Mouse (Mus musculus) adrenal gland (tissue): ENCODE data around the gene Fank1.
"Not testable (repeated sequence)": the region's sequence is repeated elsewhere in the genome, so short reads cannot be mapped to it uniquely, and the experiment has no call there.

Experiments
- intact Hi-C: fragments of 180-260 bp; cut with DNase I; formaldehyde crosslinking; loops from one replicate; pipeline ENCODE4 v1.15.1; 2025

Fank1 gene

GRCm38 (mm10) chr7:133824579-133824978 lies 47.9 kb downstream of the Fank1 start:
- intact Hi-C loops, result no loop called here

DNA sequence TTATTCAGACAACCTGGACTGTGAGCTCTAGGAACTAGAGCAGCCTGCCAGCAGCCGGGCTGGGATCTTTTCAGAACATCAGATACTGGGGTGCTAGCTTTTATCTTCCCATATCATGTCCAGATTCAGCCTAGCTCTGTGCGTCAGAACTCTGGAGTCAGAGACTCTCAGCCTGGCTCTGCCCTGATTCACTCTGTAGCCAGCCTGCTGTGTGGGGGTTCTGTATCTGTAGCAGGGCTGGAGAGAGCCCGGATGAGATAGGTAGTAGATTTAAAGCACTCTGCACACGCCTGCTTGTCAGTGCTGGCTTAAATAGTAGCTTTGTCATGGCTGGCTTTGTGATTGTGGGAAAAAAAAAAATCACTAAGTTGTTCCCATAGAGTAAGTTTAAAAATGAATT lies 51.9 kb downstream of the Fank1 start:
- intact Hi-C loops, result no loop called here

DNA sequence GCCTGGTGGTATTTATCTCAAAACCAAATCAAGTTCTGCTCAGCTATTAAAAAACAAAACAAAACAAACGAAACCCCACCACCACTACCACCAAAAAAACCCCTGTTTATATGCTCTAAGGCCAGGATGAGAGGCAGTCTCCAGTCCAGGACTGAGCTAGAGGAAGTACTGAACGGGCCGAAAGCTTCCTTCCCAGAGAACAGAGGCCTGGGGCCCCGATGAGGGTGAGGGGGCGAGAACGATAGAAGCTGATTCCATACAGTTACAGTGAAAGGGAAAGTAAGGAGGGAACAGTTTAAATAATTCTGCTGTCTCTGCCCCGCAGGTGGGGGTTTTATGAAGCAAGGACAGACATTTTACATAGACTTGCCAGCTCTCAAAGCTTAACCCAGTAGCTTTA lies 52.9 kb downstream of the Fank1 start:
- intact Hi-C loops, result no loop called here

DNA sequence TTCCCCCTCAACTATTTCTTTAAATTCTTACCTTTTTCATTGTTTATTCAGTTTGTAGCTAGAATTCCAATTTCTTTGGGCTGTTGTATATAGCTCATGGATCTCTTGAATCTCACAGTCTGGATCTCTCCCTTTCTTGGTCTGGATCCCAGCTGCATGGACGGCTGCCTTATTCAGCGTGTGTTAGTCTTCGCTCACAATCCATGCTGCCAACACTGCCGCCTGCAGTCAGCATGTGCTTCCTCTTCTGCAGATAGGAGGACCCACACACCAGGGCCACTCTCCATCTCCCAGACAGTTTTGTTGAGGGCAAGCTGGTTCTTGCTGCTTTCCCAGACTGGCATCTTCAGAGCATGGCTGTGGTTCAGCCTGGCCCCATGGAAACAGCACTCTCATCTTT lies 62.9 kb downstream of the Fank1 start:
- intact Hi-C loops, result no loop called here

- intact Hi-C loops, result no loop called here
Measured at GRCm38 (mm10) chr7:133842079-133842478, 65.4 kb downstream of the Fank1 start.

GRCm38 (mm10) chr7:133847175-133847574 lies 70.5 kb downstream of the Fank1 start:
- intact Hi-C loops, result no loop called here

DNA sequence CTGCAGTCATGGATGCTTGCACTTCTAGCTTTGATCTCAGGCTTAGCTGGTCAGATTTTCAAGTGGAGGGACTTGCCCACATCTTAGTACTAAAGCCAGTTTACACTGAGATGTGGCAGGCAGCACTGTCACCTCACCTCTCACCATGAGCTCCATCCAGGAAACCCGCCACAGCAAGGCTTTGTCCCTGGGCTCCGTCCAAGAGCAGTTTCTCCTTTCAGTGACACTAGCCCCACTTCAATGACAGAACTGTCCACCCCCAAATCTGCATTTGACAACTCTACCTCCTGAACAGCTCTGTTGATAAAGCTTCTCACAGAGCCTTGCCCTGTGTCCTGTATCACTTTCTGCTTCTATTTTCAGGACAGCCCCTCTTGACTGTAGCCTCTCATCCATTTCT lies 71.5 kb downstream of the Fank1 start:
- intact Hi-C loops, result no loop called here

DNA sequence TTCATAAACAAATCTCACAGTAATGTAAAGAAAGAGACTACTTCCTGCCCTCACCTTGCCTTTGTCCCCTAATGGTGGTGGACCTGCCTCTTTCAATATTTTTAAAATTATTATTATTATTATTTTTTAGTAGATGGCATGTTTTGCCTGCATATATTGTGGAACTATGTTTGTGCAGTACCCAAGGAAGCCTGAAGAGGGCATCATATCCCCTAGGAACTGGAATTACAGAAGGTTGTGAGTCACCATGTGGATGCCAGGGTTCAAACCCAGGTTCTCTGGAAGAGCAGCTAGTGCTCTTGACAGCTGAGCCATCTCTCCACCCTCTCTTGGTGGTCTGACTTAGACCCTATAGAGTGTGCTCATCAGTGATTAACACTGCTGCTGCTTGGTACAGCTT lies 74.1 kb downstream of the Fank1 start:
- intact Hi-C loops, result no loop called here

GRCm38 (mm10) chr7:133856278-133856677 lies 79.6 kb downstream of the Fank1 start:
- intact Hi-C loops, result loop anchor here (1.0 to 5.0 kb wide), 4 partner anchors 101 to 711 kb away; no protein-coding TSS in a partner anchor

- intact Hi-C loops, result loop anchor here (5.0 kb wide), 1 partner anchor 99 kb away; no protein-coding TSS in a partner anchor
Measured at GRCm38 (mm10) chr7:133858506-133858905, 81.8 kb downstream of the Fank1 start.

DNA sequence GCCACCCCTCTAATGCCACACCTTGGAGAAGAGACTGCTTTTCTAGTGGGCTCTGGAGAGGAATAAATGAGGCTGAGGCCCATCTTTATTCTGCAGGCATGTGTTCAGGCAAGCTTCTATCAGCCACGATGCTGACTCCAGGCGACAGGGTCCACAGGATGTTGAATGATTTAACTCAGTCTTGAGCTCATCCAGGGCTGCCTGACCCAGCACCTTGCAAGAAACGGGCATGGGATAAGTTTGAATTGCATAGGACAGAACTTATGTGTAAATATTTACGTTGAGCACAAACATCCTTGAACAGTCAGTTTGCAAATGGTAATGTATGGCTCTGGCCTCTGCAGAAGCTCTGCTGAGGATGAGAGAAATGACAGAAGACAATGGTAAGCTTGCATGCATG lies 82.9 kb downstream of the Fank1 start:
- intact Hi-C loops, result loop anchor here (5.0 kb wide), 1 partner anchor 98 kb away; no protein-coding TSS in a partner anchor

DNA sequence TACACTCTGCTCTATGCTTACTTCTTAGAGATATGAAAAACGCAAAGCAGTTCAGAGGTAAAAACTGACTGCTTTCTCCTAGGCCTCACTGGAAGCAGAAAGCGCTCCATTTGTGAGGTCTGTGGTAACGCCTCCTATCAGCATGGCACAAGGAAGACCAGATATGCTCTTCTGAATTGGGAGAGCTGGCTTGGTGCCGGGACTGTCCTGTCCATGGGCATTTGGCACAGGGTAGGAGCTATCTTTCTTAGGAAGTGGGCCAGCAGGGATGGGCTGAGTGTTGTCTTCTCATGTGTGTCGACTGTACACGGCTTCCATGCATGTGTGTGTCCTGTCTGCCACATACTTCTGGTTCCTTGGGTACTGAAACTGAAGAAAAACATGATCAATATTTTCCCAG lies 85.6 kb downstream of the Fank1 start:
- intact Hi-C loops, result no loop called here

DNA sequence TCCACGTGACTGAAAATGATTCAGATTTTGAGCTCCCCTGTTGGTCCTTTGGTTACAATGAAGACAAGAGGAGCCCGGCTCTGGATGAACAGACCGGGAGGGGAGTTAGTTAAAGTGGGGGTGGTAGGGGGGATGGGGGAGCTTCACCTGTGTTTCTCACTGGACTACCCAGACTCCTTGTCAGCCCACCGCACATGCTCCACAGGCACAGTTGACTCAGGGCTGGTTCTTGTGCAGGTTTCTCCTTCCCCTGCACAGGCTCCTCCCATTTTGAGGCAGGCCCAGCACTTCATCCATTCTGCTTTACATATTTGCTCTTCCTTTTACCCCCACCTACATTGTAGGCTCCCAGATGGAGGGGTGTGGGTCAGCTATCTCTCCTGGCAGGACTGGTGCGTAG lies 86.1 kb downstream of the Fank1 start:
- intact Hi-C loops, result no loop called here

DNA sequence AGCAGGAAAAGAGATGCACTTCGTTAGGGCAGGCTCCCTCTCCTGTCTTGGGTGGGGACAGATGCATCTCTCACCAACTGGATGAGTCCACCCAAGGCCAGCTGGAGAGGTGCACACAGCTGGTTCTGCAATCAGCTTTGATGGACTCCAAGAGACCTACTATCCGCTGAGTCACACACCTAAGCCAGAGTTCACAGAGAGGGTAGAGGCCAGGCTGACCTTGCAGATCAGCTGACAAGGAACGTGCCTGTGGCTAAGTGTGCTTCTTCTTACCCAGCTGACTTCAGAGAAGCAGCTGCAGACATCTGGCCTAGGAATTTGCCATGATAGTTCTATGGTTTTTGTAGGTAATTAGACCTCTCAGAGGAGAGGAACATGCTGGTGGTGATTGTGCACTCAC lies 86.5 kb downstream of the Fank1 start:
- intact Hi-C loops, result no loop called here

GRCm38 (mm10) chr7:133863684-133864083 lies 87.0 kb downstream of the Fank1 start:
- intact Hi-C loops, result no loop called here

GRCm38 (mm10) chr7:133870265-133870664 lies 93.6 kb downstream of the Fank1 start:
- intact Hi-C loops, result no loop called here

DNA sequence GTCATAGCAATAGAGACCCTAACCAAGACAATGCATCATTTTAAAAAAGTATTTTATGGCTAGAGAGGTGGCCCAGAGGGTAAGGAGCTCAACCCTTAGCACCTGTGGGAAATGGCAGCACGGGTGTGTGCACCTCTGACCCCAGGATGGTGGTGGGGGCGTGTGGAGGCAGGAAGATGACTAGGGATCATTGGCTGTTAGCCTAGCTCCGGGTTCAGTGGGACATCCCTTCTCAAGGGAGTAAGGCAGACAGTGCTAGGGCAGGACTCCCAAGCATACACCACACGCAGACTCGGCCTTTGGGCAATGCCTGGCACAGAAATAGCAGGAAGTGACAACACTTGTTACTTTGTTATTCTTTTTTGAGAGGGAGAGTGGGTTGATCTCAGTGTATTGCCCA lies 96.0 kb downstream of the Fank1 start:
- intact Hi-C loops, result no loop called here

GRCm38 (mm10) chr7:133876139-133876538 lies 99.5 kb downstream of the Fank1 start:
- intact Hi-C loops, result no loop called here

GRCm38 (mm10) chr7:133876646-133877342 lies 100.1 kb downstream of the Fank1 start:
- intact Hi-C loops, result no loop called here

DNA sequence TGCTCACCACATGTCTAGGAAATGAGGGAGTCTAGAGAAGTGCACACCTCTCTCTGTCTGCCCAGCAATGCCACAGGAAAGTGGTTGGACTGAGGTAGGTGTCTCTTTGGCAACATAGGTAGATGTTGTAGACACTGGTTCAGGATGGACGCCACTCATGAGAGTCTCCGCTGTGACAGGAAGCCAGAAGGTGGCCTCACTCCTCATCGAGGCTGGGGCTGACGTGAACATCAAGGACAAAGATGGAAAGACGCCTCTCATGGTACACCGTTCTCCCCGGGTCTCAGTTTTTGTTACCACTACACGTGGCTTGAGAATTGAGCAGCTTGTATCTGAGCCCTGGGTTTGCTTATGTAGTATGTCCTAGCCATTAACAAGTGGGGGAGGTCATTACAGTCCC lies 103.1 kb downstream of the Fank1 start:
- intact Hi-C loops, result no loop called here

DNA sequence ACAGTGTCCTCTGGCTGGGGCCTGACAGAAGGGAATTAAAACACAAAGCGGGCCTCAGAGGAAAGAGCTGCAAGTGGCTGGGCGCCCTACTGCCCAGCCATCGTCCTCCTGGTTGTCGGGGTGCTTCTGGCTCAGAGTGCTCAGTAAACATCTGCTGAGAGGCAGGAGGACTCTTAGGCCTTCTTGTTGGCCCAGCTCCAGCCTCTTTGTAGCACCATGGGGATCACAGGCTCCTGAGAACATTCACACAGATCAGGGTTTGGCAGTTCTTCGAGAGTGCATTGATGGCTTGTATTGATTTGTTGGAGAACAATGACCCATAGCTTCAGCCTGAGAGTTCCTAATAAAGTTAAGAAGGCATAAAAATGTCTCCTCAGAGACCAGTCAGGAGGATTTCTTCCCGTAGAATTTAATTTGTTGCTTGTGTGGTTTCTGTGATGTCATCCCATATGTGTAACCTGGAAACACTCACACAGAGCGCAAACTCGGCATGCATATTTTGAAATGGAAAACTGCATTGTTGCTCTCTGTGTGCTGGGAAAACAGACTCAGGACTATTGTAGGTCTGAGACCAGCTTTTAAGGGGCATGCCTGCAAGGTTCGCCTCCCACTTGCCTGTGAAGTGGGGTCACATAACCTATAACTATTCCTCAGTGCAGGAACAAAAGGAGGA lies 108.2 kb downstream of the Fank1 start:
- intact Hi-C loops, result not testable (repeated sequence)

GRCm38 (mm10) chr7:133888926-133889920 lies 112.6 kb downstream of the Fank1 start:
- intact Hi-C loops, result no loop called here
